Mouse (Mus musculus): ENCODE data around the gene 4932411N23Rik.
"Not testable (repeated sequence)": the region's sequence is repeated elsewhere in the genome, so short reads cannot be mapped to it uniquely, and the experiment has no call there.

Gene 4932411N23Rik

DNA sequence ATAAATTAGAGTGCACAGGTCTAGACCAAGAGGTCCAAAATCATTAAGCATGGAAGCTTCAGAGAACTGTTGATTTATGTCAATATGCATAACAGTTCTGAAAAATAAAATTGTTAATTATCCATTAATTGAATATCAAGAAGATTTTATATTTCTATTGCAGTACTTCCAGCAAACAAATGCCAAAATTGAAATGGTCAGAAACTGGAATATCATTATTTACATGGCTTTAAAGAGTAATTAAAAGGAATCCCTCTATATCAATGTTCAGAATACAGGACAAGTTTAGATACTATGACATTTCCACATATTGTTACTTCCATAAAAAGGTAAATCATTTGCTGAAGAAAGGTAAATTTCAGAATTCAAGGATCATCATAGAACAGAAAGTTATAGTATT, at the start of gene 4932411N23Rik:
Gene 4932411N23Rik (minus strand): TSS at position 101 of the 400 bp plus-strand sequence.
- Histone ChIP-seq H3K9me3 (ENCODE audit: low read length) (0 out of 2 replicates have a peak, but pooled peaks cover 3% of the 10 kb centered on the region), H3K36me3 (ENCODE audit: insufficient read depth, low read length) (no peaks in the 10 kb centered on the region), H3K4me3 (replicated peaks; ENCODE audit: low read length) (no peak within 1 kb of the TSS), H3K27me3 (ENCODE audit: insufficient read depth, low read length) (no peaks in the 10 kb centered on the region), H3K4me1 (replicated peaks; ENCODE audit: low read depth, low read length) (no peaks in the 10 kb centered on the region)
- no peak for TF ChIP-seq POU5F1 (IDR thresholded peaks at IDR 0.05; ENCODE audit: borderline replicate concordance, low read length)

DNA sequence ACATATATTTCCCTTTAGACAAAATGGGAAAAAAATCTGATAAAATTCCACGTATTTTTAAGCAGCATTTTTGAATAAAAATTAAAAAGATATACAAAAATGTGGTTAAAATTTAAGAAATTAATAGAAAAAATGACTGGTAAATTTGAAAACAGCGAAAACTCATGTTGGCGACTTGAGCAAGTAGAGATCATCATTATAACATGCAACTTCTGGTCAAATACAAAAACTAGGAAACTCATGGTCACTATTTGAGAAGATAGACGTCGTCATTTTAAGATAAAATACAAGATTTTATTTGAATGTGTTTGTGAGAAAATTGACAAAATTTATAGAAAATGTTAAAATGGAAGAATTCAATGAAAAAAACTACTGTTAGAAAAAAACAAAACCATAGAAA, 35.8 kb downstream of the 4932411N23Rik start:
- H3K36me3 ChIP-seq (ENCODE audit: insufficient read depth, low read length), result no peaks in the 10 kb centered on the region
- no peaks in the 10 kb centered on the region for H3K9me3 ChIP-seq (ENCODE audit: low read length)
- no peaks in the 10 kb centered on the region for H3K27me3 ChIP-seq (ENCODE audit: insufficient read depth, low read length)
- TF ChIP-seq POU5F1 (IDR thresholded peaks at IDR 0.05; ENCODE audit: borderline replicate concordance, low read length) (no peak), CTCF (conservative IDR thresholded peaks at IDR 0.05; ENCODE audit: low read length) (no peak), NANOG (IDR thresholded peaks at IDR 0.05; ENCODE audit: borderline replicate concordance, low read length) (no peak)
- H3K4me1 ChIP-seq (replicated peaks; ENCODE audit: low read depth, low read length), result no peaks in the 10 kb centered on the region
- H3K4me3 ChIP-seq (replicated peaks; ENCODE audit: low read length), result no peak overlapping the region

DNA sequence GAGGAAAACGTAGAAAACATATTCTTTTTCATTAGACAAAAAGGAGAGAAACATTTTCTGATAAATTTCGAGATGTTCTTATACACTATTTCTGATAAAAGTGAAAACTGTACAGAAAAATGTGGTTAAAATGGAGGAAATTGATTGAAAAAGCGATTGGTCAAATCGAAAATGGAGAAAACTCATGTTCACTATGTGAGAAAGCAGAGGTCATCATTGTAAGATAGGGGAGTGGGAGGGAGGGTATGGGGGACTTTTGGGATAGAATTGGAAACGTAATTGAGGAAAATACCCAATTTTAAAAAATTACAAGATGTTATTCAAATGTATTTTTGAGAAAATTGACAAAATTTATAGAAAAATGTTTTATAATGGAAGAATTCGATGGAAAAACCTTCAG, 38.0 kb downstream of the 4932411N23Rik start:
- H3K4me3 ChIP-seq (replicated peaks; ENCODE audit: low read length), result not testable (repeated sequence)

DNA sequence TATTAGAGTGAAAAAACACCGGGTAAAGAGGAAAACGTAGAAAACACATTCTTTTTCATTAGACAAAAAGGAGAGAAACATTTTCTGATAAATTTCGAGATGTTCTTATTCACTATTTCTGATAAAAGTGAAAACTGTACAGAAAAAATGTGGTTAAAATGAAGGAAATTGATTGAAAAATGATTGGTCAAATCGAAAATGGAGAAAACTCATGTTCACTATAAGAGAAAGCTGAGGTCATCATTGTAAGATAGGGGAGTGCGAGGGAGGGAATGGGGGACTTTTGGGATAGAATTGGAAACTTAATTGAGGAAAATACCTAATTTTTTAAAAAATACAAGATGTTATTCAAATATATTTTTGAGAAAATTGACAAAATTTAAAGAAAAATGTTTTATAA, 40.8 kb downstream of the 4932411N23Rik start:
- H3K4me3 ChIP-seq (replicated peaks; ENCODE audit: low read length); H3K36me3 ChIP-seq (ENCODE audit: insufficient read depth, low read length); H3K4me1 ChIP-seq (replicated peaks; ENCODE audit: low read depth, low read length); H3K9me3 ChIP-seq (ENCODE audit: low read length); H3K27me3 ChIP-seq (ENCODE audit: insufficient read depth, low read length): not testable (repeated sequence)

More for the DNA sequence above, 38.0 kb downstream of the 4932411N23Rik start:
- not testable (repeated sequence) for H3K9me3 ChIP-seq (ENCODE audit: low read length); H3K27me3 ChIP-seq (ENCODE audit: insufficient read depth, low read length); H3K36me3 ChIP-seq (ENCODE audit: insufficient read depth, low read length); H3K4me1 ChIP-seq (replicated peaks; ENCODE audit: low read depth, low read length)

DNA sequence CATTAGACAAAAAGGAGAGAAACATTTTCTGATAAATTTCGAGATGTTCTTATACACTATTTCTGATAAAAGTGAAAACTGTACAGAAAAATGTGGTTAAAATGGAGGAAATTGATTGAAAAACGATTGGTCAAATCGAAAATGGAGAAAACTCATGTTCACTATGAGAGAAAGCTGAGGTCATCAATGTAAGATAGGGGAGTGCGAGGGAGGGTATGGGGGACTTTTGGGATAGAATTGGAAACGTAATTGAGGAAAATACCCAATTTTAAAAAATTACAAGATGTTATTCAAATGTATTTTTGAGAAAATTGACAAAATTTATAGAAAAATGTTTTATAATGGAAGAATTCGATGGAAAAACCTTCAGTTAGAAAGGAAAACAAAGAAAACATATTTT, 42.2 kb downstream of the 4932411N23Rik start:
- not testable (repeated sequence) for H3K4me3 ChIP-seq (replicated peaks; ENCODE audit: low read length); H3K4me1 ChIP-seq (replicated peaks; ENCODE audit: low read depth, low read length); H3K36me3 ChIP-seq (ENCODE audit: insufficient read depth, low read length); H3K9me3 ChIP-seq (ENCODE audit: low read length); H3K27me3 ChIP-seq (ENCODE audit: insufficient read depth, low read length)
